Mouse (Mus musculus) left cerebral cortex, postnatal 25 days (tissue): ENCODE results near the gene Dyrk3. TPM values are rescaled to one million over a fixed set of nuclear protein-coding genes. Genes with fewer than 3 reads are reported as not detected.
A peak's percentile ranks its signal among the peaks of the same experiment; 100 is the strongest.

ENCODE experiments used
- DNase-seq, 2 experiments: peaks; one replicate each; pipeline ENCODE4 v3.0.0; 2022; ENCODE audit warnings: low spot score in 2 of 2, mixed read lengths in 1 of 2
- intact Hi-C: fragments of 180-260 bp; cut with DNase I; formaldehyde crosslinking; loops from one replicate; pipeline ENCODE4 v1.15.1; 2025
- total RNA-seq, 2 experiments: library from RNA; stranded (reverse); gene quantifications; 2 replicates each; pipeline ENCODE4 v1.2.3; 2021

Dyrk3 gene
- total RNA-seq, result 10 to 100 TPM in 1 of 2 experiments, 1 to 10 TPM in 1; 9.4 to 14.1 TPM

- intact Hi-C loops, result loop anchor here (1.0 to 2.0 kb wide), 2 partner anchors 14 to 22 kb away; partner anchors contain the start of gene Eif2d
- peak; percentile 92 to 94 for DNase-seq
Measured at GRCm38 (mm10) chr1:131138191-131139016, at the start of gene Dyrk3. Dyrk3 (minus strand) TSS chr1:131138340.

GRCm38 (mm10) chr1:131187856-131188255 is 49.7 kb upstream of the Dyrk3 start:
- no peak for DNase-seq
- intact Hi-C loops, result loop anchor here (10.0 kb wide), 1 partner anchor 367 kb away; no protein-coding TSS in a partner anchor

GRCm38 (mm10) chr1:131186995-131187394 is 48.9 kb upstream of the Dyrk3 start:
- intact Hi-C loops, result loop anchor here (10.0 kb wide), 1 partner anchor 368 kb away; no protein-coding TSS in a partner anchor
- DNase-seq, result no peak

- peak; percentile 45 to 84 for DNase-seq
- intact Hi-C loops, result loop anchor here (10.0 kb wide), 1 partner anchor 369 kb away; no protein-coding TSS in a partner anchor
Measured at GRCm38 (mm10) chr1:131185821-131186506, 47.8 kb upstream of the Dyrk3 start.

GRCm38 (mm10) chr1:131184956-131185660 is 47.0 kb upstream of the Dyrk3 start:
- peak in 1 of 2 experiments; percentile 23 for DNase-seq
- intact Hi-C loops, result loop anchor here (5.0 to 10.0 kb wide), 2 partner anchors 77 to 370 kb away; no protein-coding TSS in a partner anchor

GRCm38 (mm10) chr1:131184253-131184955 is 46.3 kb upstream of the Dyrk3 start:
- peak in 1 of 2 experiments; percentile 65 for DNase-seq
- intact Hi-C loops, result loop anchor here (5.0 to 10.0 kb wide), 2 partner anchors 78 to 370 kb away; no protein-coding TSS in a partner anchor

GRCm38 (mm10) chr1:131183201-131183600 is 45.1 kb upstream of the Dyrk3 start:
- intact Hi-C loops, result loop anchor here (5.0 to 10.0 kb wide), 2 partner anchors 79 to 372 kb away; no protein-coding TSS in a partner anchor

GRCm38 (mm10) chr1:131181642-131182527 is 43.7 kb upstream of the Dyrk3 start:
- intact Hi-C loops, result loop anchor here (2.0 to 10.0 kb wide), 3 partner anchors 65 to 373 kb away; no protein-coding TSS in a partner anchor
- DNase-seq, result peak; percentile 76 to 85

More at GRCm38 (mm10) chr1:131183201-131183600, 45.1 kb upstream of the Dyrk3 start:
- DNase-seq, result peak in 1 of 2 experiments; percentile 16

GRCm38 (mm10) chr1:131180386-131180785 is 42.2 kb upstream of the Dyrk3 start:
- intact Hi-C loops, result loop anchor here (2.0 to 10.0 kb wide), 3 partner anchors 66 to 374 kb away; no protein-coding TSS in a partner anchor
- DNase-seq, result no peak

- no peak for DNase-seq
- intact Hi-C loops, result no loop called here
Measured at GRCm38 (mm10) chr1:131178083-131178482, 39.9 kb upstream of the Dyrk3 start.

GRCm38 (mm10) chr1:131177249-131177648 is 39.1 kb upstream of the Dyrk3 start:
- DNase-seq, result no peak
- intact Hi-C loops, result no loop called here

- intact Hi-C loops, result no loop called here
- no peak for DNase-seq
Measured at GRCm38 (mm10) chr1:131175819-131176218, 37.7 kb upstream of the Dyrk3 start.

- intact Hi-C loops, result no loop called here
- DNase-seq, result no peak
Measured at GRCm38 (mm10) chr1:131175189-131175588, 37.0 kb upstream of the Dyrk3 start.

GRCm38 (mm10) chr1:131174299-131174861 is 36.2 kb upstream of the Dyrk3 start:
- DNase-seq, result no peak
- intact Hi-C loops, result no loop called here

- intact Hi-C loops, result no loop called here
- no peak for DNase-seq
Measured at GRCm38 (mm10) chr1:131173809-131174208, 35.7 kb upstream of the Dyrk3 start.

- intact Hi-C loops, result no loop called here
- no peak for DNase-seq
Measured at GRCm38 (mm10) chr1:131173001-131173400, 34.9 kb upstream of the Dyrk3 start.

GRCm38 (mm10) chr1:131167612-131168011 is 29.5 kb upstream of the Dyrk3 start:
- DNase-seq, result peak in 1 of 2 experiments; percentile 78
- intact Hi-C loops, result no loop called here
